Mouse (Mus musculus) intestine, embryonic 15.5 days (tissue): ENCODE measurements at regions not wholly inside any gene's neighbourhood (a gene's known extent, or its start where the extent isn't known, plus 50 kb on each side); places are given as distances from the start of the nearest gene placed in this dataset.

Experiments
- ATAC-seq: fragments of 200-750 bp; cut with Nextera tagmentation; 2 replicates; pipeline ENCODE4 v1.8.0; 2017; ENCODE audit warnings: moderate TSS enrichment, moderate library complexity
- H3K27ac ChIP-seq: fragments of 300-500 bp; sonication (generic); 2 replicates; pipeline ENCODE4 v1.5.1; 2015; ENCODE audit warnings: mild to moderate bottlenecking, inconsistent platforms
- H3K27me3 ChIP-seq: fragments of 300-500 bp; sonication (generic); replicated peaks from 2 replicates; pipeline ENCODE4 v1.6.1; 2015; ENCODE audit warnings: inconsistent platforms
- H3K36me3 ChIP-seq: fragments of 300-500 bp; sonication (generic); 2 replicates; pipeline ENCODE4 v1.6.1; 2015; ENCODE audit warnings: inconsistent platforms
- H3K4me1 ChIP-seq: fragments of 300-500 bp; sonication (generic); replicated peaks from 2 replicates; pipeline ENCODE4 v1.6.1; 2015; ENCODE audit warnings: inconsistent platforms
- H3K4me2 ChIP-seq: fragments of 300-500 bp; sonication (generic); replicated peaks from 2 replicates; pipeline ENCODE4 v1.6.1; 2015; ENCODE audit warnings: mild to moderate bottlenecking, inconsistent platforms
- H3K4me3 ChIP-seq: fragments of 300-500 bp; sonication (generic); replicated peaks from 2 replicates; pipeline ENCODE4 v1.5.1; 2015; ENCODE audit warnings: inconsistent platforms
- H3K9ac ChIP-seq: fragments of 300-500 bp; sonication (generic); 2 replicates; pipeline ENCODE4 v1.6.1; 2015; ENCODE audit warnings: inconsistent platforms
- H3K9me3 ChIP-seq: fragments of 300-500 bp; sonication (generic); 2 replicates; pipeline ENCODE4 v1.6.1; 2016; ENCODE audit warnings: inconsistent platforms
- WGBS: fragments of 180-500 bp; shearing (Covaris S2); methylation state at CpG from one replicate; pipeline ENCODE4 v1.1.7; 2015; 5-methylcytosine and 5-hydroxymethylcytosine counted together

GRCm38 (mm10) chr17:87517258-87517657 lies 70.5 kb upstream of the Calm2 start:
- peaks cover 31% of the 10 kb centered on the region for H3K4me1 ChIP-seq

GRCm38 (mm10) chr17:87519454-87519853 lies 72.7 kb upstream of the Calm2 start:
- ATAC-seq, result no peak
- Histone ChIP-seq H3K9ac (no peak overlapping the region), H3K4me3 (no peak overlapping the region), H3K36me3 (no peaks in the 10 kb centered on the region), H3K27ac (no peak overlapping the region), H3K4me1 (peaks cover 23% of the 10 kb centered on the region), H3K4me2 (no peak overlapping the region), H3K27me3 (no peaks in the 10 kb centered on the region), H3K9me3 (no peaks in the 10 kb centered on the region)
- WGBS, result 86% methylated on average over 9 of the region's 9 CpGs

More at GRCm38 (mm10) chr17:87517258-87517657, 70.5 kb upstream of the Calm2 start:
- no peaks in the 10 kb centered on the region for H3K27me3 ChIP-seq
- H3K36me3 ChIP-seq, result no peaks in the 10 kb centered on the region
- H3K4me3 ChIP-seq, result no peak overlapping the region
- no peak overlapping the region for H3K9ac ChIP-seq
- H3K27ac ChIP-seq, result no peak overlapping the region
- H3K9me3 ChIP-seq, result no peaks in the 10 kb centered on the region
- H3K4me2 ChIP-seq, result no peak overlapping the region
- ATAC-seq, result peak; percentile 2; the same call in 1 of the 2 replicates
- 41% methylated on average over 9 of the region's 9 CpGs for WGBS

- 90% methylated on average over 5 of the region's 5 CpGs for WGBS
- Histone ChIP-seq H3K4me3 (no peak overlapping the region), H3K9me3 (no peaks in the 10 kb centered on the region), H3K27me3 (no peaks in the 10 kb centered on the region), H3K36me3 (no peaks in the 10 kb centered on the region), H3K9ac (no peak overlapping the region), H3K4me1 (peaks cover 22% of the 10 kb centered on the region), H3K27ac (no peak overlapping the region), H3K4me2 (no peak overlapping the region)
- ATAC-seq, result no peak
Observed at GRCm38 (mm10) chr17:87520841-87521240, 74.1 kb upstream of the Calm2 start.

GRCm38 (mm10) chr17:87521622-87522151 lies 75.0 kb upstream of the Calm2 start:
- H3K27ac ChIP-seq, result no peak overlapping the region
- H3K9me3 ChIP-seq, result no peaks in the 10 kb centered on the region
- no peak overlapping the region for H3K4me2 ChIP-seq
- WGBS, result 27% methylated on average over 10 of the region's 10 CpGs
- no peaks in the 10 kb centered on the region for H3K36me3 ChIP-seq
- no peak overlapping the region for H3K9ac ChIP-seq
- peaks cover 22% of the 10 kb centered on the region for H3K4me1 ChIP-seq
- no peaks in the 10 kb centered on the region for H3K27me3 ChIP-seq
- H3K4me3 ChIP-seq, result no peak overlapping the region
- peak; percentile 29; the same call in 1 of the 2 replicates for ATAC-seq

GRCm38 (mm10) chr17:87522500-87523091 lies 75.9 kb upstream of the Calm2 start:
- Histone ChIP-seq H3K9ac (no peak overlapping the region), H3K4me3 (no peak overlapping the region), H3K4me1 (peaks cover 18% of the 10 kb centered on the region), H3K9me3 (no peaks in the 10 kb centered on the region), H3K36me3 (no peaks in the 10 kb centered on the region), H3K27ac (peak overlapping the region; percentile 45), H3K4me2 (0 out of 2 replicates have a peak overlapping the region, but pooled peaks have one; percentile 0), H3K27me3 (no peaks in the 10 kb centered on the region)
- peak; percentile 26 for ATAC-seq
- WGBS, result 22% methylated on average over 8 of the region's 8 CpGs

- Histone ChIP-seq H3K27ac (peak overlapping the region; percentile 55), H3K4me2 (no peak overlapping the region), H3K4me3 (no peak overlapping the region), H3K9ac (no peak overlapping the region), H3K4me1 (peaks cover 18% of the 10 kb centered on the region), H3K27me3 (no peaks in the 10 kb centered on the region), H3K9me3 (no peaks in the 10 kb centered on the region), H3K36me3 (no peaks in the 10 kb centered on the region)
- WGBS, result 31% methylated on average over 9 of the region's 10 CpGs
- ATAC-seq, result peak; percentile 91
Observed at GRCm38 (mm10) chr17:87523643-87524042, 76.9 kb upstream of the Calm2 start.

GRCm38 (mm10) chr17:87527174-87527573 lies 80.4 kb upstream of the Calm2 start:
- H3K9ac ChIP-seq, result no peak overlapping the region
- no peak overlapping the region for H3K27ac ChIP-seq
- no peak overlapping the region for H3K4me3 ChIP-seq
- no peaks in the 10 kb centered on the region for H3K36me3 ChIP-seq
- WGBS, result 94% methylated on average over 7 of the region's 7 CpGs
- H3K27me3 ChIP-seq, result no peaks in the 10 kb centered on the region
- H3K9me3 ChIP-seq, result no peaks in the 10 kb centered on the region
- no peak overlapping the region for H3K4me2 ChIP-seq
- H3K4me1 ChIP-seq, result peaks cover 27% of the 10 kb centered on the region
- no peak for ATAC-seq

- no peaks in the 10 kb centered on the region for H3K36me3 ChIP-seq
- no peaks in the 10 kb centered on the region for H3K27me3 ChIP-seq
- H3K27ac ChIP-seq, result peak overlapping the region; percentile 91
- H3K4me1 ChIP-seq, result peaks cover 22% of the 10 kb centered on the region
- H3K9ac ChIP-seq, result 0 out of 2 replicates have a peak overlapping the region, but pooled peaks have one; percentile 27
- peak; percentile 90 for ATAC-seq
- peak overlapping the region; percentile 36 for H3K4me3 ChIP-seq
- no peaks in the 10 kb centered on the region for H3K9me3 ChIP-seq
- 15% methylated on average over 29 of the region's 29 CpGs for WGBS
- H3K4me2 ChIP-seq, result peak overlapping the region; percentile 64
Observed at GRCm38 (mm10) chr17:87530162-87530817, 83.6 kb upstream of the Calm2 start.

GRCm38 (mm10) chr17:87530818-87531410 lies 84.2 kb upstream of the Calm2 start:
- H3K36me3 ChIP-seq, result no peaks in the 10 kb centered on the region
- no peaks in the 10 kb centered on the region for H3K9me3 ChIP-seq
- ATAC-seq, result peak; percentile 3; the same call in 1 of the 2 replicates
- H3K4me2 ChIP-seq, result peak overlapping the region; percentile 64
- peak overlapping the region; percentile 36 for H3K4me3 ChIP-seq
- peaks cover 22% of the 10 kb centered on the region for H3K4me1 ChIP-seq
- WGBS, result 11% methylated on average over 17 of the region's 17 CpGs
- H3K27ac ChIP-seq, result peak overlapping the region; percentile 91
- no peaks in the 10 kb centered on the region for H3K27me3 ChIP-seq
- H3K9ac ChIP-seq, result peak overlapping the region; percentile 27

- Histone ChIP-seq H3K9ac (peak overlapping the region; percentile 27), H3K4me1 (peaks cover 24% of the 10 kb centered on the region), H3K4me3 (peak overlapping the region; percentile 36), H3K4me2 (peak overlapping the region; percentile 64), H3K9me3 (no peaks in the 10 kb centered on the region), H3K36me3 (no peaks in the 10 kb centered on the region), H3K27me3 (no peaks in the 10 kb centered on the region), H3K27ac (peak overlapping the region; percentile 91)
- WGBS, result 9% methylated on average over 21 of the region's 21 CpGs
- peak; percentile 66 for ATAC-seq
Observed at GRCm38 (mm10) chr17:87531411-87532157, 84.8 kb upstream of the Calm2 start.

- Histone ChIP-seq H3K4me2 (peak overlapping the region; percentile 64), H3K9me3 (no peaks in the 10 kb centered on the region), H3K27me3 (no peaks in the 10 kb centered on the region), H3K9ac (peak overlapping the region; percentile 27; the same call in 1 of the 2 replicates), H3K27ac (peak overlapping the region; percentile 91), H3K4me1 (peaks cover 24% of the 10 kb centered on the region), H3K36me3 (no peaks in the 10 kb centered on the region), H3K4me3 (no peak overlapping the region)
- WGBS, result 18% methylated on average over 9 of the region's 9 CpGs
- ATAC-seq, result peak; percentile 8; the same call in 1 of the 2 replicates
Observed at GRCm38 (mm10) chr17:87532158-87532545, 85.4 kb upstream of the Calm2 start.

- Histone ChIP-seq H3K36me3 (no peaks in the 10 kb centered on the region), H3K9ac (no peak overlapping the region), H3K9me3 (no peaks in the 10 kb centered on the region), H3K4me1 (peaks cover 24% of the 10 kb centered on the region), H3K27me3 (no peaks in the 10 kb centered on the region), H3K4me3 (no peak overlapping the region), H3K4me2 (peak overlapping the region; percentile 64), H3K27ac (peak overlapping the region; percentile 91; the same call in 1 of the 2 replicates)
- no peak for ATAC-seq
- WGBS, result 37% methylated on average over 6 of the region's 6 CpGs
Observed at GRCm38 (mm10) chr17:87532762-87533161, 86.0 kb upstream of the Calm2 start.
